Mouse (Mus musculus) spleen, postnatal 36 days (tissue): ENCODE data around the gene Ctnnal1.
"Not testable (repeated sequence)": the region's sequence is repeated elsewhere in the genome, so short reads cannot be mapped to it uniquely, and the experiment has no call there.

Source experiments
- DNase-seq, 2 experiments: peaks; one replicate each; pipeline ENCODE4 v3.0.0; 2022; ENCODE audit warnings: low spot score in 2 of 2, mixed read lengths in 1 of 2

The Ctnnal1 gene

DNA sequence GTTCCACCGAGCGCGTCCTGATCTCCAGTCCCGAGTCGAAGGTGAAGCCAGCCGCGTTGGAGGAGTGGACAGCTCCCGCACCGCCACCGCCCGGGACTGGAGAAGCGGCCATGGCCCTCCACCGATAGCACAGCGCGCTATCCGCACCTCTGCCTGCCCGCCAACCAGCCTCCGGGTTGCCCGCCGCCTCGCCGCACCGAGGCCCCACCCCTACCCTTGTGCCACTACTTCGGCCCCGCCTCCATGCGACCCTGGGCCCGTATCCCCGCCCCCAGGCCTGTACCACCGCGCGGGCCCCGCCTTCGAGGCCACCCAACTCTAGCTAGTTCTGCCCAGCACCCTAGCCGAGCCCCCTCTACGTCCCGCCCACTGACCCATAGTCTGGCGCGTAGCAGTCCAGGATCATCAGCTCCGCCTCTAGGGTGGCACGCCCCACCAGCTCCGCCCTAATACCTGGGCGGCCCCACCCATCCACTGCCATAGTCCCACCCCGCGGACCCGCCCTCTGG lies at the start of gene Ctnnal1:
Gene Ctnnal1 (minus strand): TSS at position 186 of the 509 bp plus-strand sequence.
- peak; percentile 90 for DNase-seq

DNA sequence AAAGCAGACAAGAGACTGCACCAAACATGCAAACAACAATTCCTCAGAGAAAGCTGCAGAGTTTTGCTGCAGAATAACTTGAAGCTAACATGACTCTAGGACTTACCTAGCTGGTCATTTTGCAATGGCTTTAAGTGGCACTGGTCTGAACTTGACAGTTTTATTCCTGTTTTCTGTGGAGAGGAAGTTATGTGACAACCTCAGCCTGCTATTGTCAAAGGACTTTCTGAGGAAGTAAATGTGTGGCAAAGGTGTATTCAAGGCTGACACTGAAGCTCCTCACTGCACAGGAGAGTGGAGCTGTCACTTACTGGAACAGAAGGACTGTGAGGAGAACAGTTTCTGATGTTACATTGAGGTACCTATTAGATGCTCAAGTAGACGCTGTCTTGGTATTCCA lies 49.8 kb upstream of the Ctnnal1 start:
- DNase-seq, result peak in 1 of 2 experiments; percentile 14

DNA sequence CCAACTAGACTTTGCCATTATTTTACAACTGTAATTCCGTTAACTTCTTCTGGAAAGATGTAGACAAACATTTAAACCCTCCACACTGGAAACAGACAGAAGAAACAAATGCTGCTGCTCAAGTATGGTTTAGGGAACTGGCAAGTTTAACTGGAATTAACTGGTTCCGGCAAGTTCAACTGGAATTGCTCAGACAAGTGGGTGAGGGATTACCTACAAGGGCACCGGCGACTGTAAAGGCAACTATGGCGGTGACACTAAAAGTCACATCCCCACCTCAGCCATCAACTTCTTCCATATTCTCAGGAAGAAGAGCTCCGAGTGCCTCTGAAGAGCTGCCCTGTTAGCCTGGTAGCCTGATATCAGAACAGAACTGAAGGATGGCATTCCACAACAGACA lies 49.4 kb upstream of the Ctnnal1 start:
- no peak for DNase-seq

DNA sequence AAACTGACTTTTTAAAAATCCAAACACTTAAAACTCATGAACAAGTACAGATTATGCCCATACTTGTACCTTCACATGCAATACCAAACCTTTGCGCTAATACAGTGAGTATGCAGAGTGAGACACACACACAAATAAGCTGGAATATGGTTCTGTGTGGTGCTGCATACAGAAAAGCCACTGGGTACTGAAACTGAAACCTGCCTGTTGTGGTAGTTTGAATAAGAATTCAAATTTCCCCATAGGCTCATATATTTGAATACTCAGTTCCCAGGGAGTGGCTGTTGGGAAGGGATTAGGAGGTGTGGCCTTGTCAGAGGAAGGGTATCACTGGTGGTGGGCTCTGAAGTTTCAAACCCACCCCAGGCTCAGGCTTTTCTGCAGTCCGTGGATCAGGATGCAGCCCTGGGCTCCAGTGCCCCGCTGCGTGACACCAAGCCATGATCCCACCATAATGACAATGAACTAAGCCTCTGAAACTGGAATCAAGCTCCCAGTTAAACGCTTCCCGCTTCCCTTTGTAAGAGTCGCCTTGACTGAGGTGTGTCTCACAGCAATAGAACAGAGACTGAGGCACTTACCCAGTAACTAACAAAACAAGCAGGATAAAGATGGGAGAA lies 47.5 kb upstream of the Ctnnal1 start:
- no peak for DNase-seq

DNA sequence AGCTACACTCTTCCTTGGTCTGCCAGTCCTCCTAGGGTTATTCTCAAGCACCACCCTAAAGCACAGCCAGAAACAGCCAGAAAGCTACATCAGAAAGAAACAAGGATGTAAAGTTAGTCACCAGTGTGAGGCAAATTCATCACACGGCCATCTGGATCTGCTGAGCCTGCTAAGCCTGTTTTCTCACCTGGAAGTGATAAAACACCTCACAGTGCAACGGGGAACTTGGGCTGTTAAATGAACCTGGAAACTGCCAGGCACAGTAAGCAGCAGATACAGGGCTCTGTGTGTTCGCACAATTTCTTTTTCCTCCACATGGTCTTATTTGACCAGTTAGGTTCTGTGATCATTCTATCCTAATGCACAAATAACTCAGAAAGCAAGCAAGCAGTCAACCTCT lies 44.6 kb upstream of the Ctnnal1 start:
- no peak for DNase-seq

DNA sequence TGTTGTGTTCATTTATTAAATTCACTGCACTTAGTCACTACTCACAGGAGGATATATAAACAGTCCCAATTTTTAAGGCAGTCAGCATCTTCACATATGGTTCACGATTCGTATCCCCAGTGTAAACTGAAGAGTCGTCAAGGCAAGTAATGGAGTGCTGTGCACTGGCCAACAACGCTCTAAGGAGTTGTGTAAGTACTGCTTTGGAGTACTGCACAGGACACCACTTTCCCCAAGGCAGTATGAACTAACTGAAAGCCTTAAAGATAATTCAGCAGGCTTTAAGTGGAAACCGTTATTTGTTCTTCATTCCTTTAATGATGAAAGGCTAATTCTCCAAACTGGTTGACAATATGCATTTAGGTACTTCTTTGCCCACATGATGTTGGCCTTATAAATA lies 42.7 kb upstream of the Ctnnal1 start:
- no peak for DNase-seq

DNA sequence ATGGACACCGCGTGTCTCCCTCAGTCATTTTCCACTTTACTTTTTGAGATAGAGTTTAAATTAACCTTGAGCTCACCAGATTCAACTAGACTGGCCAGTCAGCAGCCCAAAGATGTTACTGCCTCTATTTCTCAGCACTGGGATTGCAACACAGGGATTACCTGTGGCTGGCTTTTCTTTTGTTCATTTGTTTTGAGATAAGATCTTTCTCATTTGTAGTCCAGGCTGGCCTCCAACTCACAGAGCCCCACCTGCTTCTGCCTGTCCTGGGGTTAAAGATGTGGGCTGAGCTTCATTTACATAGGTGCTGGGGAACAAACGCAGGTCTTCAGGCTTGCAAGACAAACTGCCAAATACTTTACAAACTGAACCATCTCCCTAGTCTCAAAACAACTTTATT lies 41.9 kb upstream of the Ctnnal1 start:
- no peak for DNase-seq

DNA sequence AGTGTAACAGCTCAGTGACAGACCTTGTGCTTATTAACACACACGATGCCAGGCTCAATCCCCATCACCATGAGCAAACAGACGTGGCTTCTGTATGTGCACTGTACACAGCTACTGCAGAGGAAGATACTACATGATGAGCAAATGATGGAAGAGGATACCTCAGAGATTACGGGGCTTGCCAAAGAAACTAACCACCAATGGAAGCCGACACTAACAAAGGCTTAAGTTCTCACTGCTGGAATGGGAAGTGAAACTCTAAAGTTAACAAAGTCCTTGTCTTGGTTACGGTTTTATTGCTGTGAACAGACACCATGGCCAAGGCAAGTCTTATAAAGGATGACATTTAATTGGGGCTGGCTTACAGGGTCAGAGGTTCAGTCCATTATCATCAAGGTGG lies 40.5 kb upstream of the Ctnnal1 start:
- peak; percentile 24 to 43 for DNase-seq

DNA sequence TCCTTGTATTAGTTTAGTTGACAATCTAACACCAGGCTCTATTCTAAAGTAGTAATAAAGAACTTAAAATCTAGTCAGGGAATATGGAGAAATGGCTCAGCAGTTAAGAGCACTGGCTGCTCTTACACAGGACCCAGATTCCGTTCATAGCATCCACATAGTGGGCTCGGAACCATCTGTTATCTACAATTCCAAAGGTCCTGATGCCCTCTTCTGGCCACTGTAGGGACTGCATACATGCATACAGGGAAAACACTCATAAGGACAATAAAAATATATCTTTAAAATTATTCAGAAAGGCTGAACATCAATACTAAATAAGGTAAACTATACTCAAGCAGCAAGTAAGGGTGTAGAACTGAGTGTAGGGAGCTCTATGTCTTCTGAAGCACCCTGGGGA lies 36.7 kb upstream of the Ctnnal1 start:
- DNase-seq, result no peak

DNA sequence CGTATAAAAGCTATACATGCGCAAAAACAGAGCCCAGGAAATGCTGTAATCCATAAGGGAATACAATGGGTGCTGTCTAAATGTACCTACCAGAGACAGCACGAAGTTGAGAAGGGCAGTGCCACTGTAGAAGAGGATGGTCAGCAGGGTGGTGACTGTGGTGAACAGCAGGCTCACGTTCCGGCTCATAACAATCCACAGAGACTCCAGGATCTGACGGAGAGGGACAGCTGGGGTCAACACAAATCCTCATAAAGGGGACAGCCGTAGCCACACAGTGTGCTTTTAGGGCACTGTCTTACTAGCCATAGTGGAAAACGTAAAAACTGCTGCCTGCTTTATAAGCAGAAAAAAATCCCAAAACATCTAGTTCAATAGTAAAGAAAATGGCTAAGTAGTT lies 34.2 kb upstream of the Ctnnal1 start:
- no peak for DNase-seq

DNA sequence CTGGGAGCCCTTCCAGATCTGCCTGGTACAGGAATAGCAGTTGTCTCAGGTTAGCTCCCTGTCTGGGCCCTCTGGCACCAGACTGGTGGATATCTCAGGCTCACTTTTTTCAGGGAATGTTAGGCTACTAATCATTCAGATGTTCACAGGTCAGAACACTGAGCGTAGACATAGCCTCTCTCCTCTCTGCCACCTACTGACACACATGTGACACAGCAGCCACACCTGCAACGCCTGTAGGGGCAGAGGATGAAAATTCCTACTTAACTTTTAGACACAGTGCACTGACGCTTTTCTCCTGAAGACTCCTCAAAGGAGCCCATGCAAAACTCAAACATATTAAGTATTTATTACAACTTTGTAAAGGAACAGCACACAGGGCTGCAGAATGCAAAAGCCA lies 32.5 kb upstream of the Ctnnal1 start:
- DNase-seq, result no peak

DNA sequence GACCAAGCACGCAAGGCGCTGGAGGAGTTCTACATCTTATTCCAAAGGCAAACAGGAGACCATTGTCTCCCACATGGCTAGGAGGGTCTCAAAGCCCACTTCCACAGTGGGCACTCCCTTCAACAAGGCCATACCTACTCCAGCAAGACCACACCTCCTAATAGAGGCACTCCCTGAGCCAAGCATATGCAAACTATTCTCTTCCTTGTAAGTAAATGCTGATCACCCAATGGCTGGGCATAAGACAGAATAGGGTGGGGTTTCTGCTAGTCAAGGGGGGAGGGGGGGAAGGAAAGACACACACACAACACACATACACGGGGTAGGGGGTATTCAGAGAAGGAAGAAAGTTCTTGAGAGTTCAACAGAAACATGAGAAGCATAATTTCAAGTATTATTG lies 29.2 kb upstream of the Ctnnal1 start:
- DNase-seq, result no peak

DNA sequence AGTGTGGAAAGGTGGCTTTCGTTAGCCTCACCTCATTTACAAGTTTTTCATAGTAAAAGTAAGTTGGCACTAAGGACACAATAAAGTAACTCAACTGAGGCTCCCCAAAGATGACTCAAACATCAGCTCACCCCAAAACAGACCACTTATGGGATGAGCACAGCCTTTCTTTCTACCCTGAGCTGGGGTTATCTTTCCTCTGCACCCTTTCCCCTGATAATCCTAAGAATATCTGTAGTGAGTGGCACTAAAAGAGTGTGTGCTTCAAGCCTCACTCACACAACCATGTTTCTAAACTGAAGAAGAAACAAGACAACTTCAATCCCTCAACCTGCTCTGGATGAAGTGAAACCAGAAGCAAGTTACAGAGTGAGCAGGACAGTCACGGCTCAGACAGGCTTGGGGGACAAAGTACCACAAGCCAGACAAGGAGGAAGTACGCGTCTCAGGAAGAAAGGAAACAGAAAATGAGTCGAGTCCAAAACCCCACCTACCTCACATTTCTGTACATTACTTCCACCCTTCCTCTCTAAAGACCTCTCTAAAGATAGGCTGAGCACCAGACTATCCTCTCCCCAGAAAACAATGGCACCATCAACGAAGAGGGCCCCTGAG lies 27.6 kb upstream of the Ctnnal1 start:
- peak; percentile 35 to 37 for DNase-seq

DNA sequence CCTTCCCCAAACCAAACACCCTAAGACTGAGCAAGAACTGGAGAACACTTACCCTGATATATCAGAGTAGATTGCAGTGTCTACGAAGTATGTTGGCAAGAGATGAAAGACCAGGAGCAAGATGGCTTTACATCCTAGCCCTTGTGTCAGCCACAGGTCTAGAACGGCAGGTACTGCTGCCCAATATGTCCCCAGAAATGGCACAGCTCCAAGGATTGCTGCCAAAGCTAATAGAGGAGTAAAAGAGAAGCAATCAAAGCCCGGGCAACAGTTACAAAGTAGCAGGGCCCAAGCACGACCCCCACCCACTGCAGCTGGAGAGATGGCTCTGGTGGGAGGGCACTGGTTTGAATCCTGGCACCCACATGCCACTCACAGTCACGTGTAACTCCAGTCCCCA lies 23.5 kb upstream of the Ctnnal1 start:
- DNase-seq, result no peak

DNA sequence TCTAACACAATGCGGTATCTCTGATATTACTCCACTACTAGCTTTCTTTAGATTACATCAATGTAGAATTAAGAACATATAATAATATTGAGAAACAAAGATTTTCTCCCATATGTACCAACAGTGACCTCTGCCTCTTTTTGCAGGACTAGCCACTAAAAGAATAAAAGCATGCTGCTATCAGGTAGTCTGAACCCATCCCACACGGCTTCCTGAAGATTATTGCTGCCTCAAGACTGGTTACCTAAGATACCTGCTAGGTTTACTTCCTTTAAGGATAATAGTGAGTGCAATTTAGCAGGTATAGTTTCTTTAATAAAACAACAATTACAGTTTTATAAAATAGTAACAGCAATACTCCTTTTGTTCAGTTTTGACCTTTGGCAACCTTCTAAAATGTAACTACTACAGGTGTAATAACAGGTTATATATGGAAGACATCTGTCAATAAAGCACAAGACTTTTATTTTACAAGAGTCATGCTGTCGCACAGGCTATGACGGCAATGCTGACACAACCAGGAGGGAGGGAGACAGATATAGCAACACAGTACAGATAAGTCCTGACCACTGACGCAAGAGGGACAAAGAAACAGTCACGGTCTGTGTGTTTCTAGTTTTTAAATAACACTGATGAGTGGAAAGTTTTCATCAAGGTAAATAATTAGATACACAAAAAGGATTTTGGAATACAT lies 21.4 kb upstream of the Ctnnal1 start:
- no peak for DNase-seq

DNA sequence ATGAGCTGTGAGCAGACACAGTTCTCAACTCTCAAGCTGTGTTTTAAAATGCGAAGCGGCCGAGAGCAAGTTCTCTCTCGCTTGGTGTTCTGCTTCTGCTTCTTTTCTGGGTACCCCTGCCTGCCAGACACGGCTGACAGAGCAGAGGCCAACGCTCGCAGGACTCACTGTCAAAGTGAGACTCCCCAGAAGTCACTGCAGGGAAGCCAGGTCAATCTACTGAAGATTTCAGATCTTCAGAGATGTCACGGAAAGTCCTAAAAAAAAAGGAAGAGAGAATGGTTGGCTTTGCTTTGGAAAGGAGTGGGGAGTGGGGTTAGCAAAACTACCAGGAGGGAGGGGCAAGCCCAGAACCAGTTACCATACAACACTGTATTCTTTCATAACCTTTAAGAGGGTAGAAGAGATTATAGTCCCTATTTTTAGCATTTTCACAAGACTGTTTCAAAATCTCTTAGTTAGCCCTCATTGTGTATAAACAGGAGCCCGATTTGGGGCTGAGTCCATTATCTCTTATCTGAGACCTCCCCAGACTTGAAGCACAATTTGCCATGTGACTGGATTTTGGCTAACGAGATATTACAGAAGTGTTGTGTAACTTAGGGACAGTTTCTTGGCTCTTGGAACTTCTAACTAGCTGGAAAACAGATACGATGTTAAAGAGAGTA lies 15.2 kb upstream of the Ctnnal1 start:
- DNase-seq, result no peak

DNA sequence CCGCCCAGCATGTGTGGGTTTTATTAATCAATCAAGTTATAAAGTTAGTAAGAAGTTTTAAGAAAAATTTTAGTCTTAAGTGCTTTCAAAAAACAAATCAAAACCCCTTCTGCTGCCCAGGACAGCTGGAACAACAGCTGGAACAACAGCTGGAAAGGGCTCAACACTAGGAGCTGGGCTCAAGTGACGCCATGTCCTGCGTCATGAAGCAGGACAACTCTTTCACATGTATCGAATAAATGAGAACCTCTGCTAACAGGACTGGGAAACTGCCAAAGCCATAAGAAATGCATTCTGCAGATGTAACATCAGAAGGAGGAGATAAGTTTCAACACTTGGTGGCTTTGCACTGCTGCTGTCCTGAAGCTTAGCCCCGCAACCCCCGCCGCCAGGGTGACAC lies 14.0 kb upstream of the Ctnnal1 start:
- DNase-seq, result no peak

DNA sequence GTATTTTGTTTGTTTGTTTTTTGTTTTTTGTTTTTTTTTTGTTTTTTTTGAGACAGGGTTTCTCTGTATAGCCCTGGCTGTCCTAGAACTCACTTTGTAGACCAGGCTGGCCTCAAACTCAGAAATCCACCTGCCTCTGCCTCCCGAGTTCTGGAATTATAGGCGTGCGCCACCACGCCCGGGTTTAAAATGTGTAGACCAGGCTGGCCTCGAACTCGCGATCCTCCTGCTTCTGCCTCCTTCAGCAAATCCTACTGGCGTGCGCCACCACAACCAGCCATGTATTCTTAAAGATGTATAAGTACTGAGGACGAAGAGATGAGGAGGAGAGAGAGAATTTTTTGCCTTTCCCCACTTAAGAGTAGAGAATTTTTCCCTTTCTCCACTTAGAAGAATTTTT lies 5.6 kb upstream of the Ctnnal1 start:
- not testable (repeated sequence) for DNase-seq

DNA sequence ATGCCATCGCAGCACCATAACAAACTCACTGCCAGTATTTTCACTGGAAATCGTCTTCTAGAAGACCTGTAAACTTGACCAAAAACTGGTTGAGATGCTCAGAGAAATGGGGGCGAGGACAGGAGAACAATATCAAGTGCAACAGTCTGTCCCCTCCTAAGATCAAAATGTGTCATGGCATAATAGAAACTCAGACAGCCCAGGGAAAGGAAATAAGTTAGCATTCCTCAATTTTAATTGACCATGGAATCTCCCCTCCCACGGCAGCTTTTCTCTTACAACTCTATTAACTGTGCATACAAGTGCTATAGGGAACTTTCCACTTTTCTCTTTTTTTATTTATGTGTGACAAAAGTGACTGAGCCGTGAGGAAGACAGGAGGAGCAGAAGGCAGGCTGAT lies 2.8 kb upstream of the Ctnnal1 start:
- DNase-seq, result no peak

DNA sequence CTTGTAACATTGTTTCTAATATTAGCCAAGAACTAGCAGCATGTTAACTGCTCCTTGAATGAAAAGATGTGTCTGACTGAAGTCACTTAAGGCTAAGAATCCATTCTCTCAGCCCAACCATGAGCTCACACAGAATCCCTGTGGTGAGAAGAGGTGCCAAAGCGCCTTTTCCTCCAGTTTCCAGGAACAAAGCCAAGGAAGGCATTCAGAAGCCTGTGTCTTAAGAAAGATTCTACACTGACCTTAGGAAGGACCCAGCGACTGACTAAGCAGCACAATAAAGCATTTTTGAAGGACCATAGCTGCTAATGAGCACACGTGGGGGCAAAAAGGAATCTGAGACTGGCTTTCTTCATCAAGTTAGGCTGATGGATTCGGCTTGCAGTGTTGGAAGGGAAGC lies 983 bp upstream of the Ctnnal1 start:
- no peak for DNase-seq

DNA sequence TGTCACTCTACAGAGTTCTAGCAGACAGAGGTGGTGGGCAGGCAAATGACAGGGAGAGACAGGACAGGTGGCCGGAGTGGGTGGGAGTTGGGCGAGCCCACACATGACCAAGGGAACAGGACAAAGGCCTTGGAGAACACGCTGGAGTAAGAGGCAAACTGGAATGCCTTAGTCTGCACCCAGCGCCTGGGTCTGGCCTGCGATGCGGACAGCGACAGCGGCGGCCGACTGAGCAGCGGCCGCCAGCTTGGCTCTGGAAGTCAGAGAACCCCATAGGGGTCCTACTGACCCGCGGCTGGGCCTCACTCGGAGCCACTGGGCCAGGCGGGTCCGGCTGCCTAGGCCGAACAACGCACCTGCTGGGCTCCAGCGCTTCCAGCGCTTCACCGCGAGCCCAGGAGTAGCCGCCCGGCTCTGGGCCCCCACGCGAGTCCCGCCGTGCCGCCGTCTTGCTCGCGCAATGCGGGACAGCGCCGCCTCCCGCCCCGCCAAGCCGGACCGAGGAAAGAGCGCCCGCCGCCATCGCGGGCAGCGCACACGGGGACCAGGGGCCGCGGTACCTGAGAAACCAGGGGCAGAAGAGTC lies 479 bp downstream of the Ctnnal1 start:
- DNase-seq, result no peak

DNA sequence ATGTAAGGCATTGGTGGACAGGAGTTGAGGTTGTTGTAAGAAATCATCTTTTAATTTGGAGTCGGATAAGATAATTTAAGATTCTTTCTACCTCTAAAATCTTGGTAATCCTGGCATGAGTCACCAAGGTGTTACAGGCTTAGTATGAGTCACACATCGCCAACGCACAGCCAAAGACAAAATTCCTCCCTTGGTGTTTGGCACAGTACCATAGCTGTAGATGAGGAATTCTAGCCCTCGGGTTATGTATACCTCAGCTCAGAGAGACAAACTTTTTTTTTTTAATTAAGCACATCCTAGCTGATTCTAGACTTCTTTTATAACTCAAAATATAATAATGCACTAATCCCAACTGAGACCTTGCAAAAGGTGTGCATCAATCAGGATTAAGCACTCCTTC lies 972 bp downstream of the Ctnnal1 start:
- no peak for DNase-seq
